Mouse (Mus musculus) liver, postnatal 0 days (tissue): ENCODE measurements around the gene Olfr1413. TPM values are rescaled to one million over a fixed set of nuclear protein-coding genes. Genes with fewer than 3 reads are reported as not detected.

Source experiments
- ATAC-seq: fragments of 200-750 bp; cut with Nextera tagmentation; 2 replicates; pipeline ENCODE4 v1.8.0; 2017; ENCODE audit warnings: mild to moderate bottlenecking, moderate library complexity
- DNase-seq: peaks from one replicate; pipeline ENCODE4 v3.0.0-alpha.2; 2016
- H3K27ac ChIP-seq: fragments of 300-500 bp; sonication (generic); 2 replicates; pipeline ENCODE4 v1.5.1; 2014; ENCODE audit warnings: antibody characterized with exemption, moderate library complexity, mild to moderate bottlenecking, low read depth
- H3K27me3 ChIP-seq: fragments of 300-500 bp; sonication (generic); 2 replicates; pipeline ENCODE4 v1.6.1; 2014; ENCODE audit warnings: low read length, control low read depth, mixed read lengths; ENCODE audit not compliant: insufficient read depth
- H3K36me3 ChIP-seq: fragments of 300-500 bp; sonication (generic); replicated peaks from 2 replicates; pipeline ENCODE4 v1.6.1; 2014; ENCODE audit warnings: mild to moderate bottlenecking, control low read depth, low read length, moderate library complexity, mixed read lengths; ENCODE audit not compliant: insufficient read depth
- H3K4me1 ChIP-seq: fragments of 300-500 bp; sonication (generic); 2 replicates; pipeline ENCODE4 v1.6.1; 2014; ENCODE audit warnings: antibody characterized with exemption, mild to moderate bottlenecking, control low read depth; ENCODE audit not compliant: insufficient read depth
- H3K4me2 ChIP-seq: fragments of 300-500 bp; sonication (generic); 2 replicates; pipeline ENCODE4 v1.6.1; 2014; ENCODE audit warnings: low read depth, mild to moderate bottlenecking, low read length, moderate library complexity, mixed read lengths
- H3K4me3 ChIP-seq: fragments of 300-500 bp; sonication (generic); 2 replicates; pipeline ENCODE4 v1.5.1; 2014; ENCODE audit warnings: low read depth, low read length
- H3K9ac ChIP-seq: fragments of 300-500 bp; sonication (generic); replicated peaks from 2 replicates; pipeline ENCODE4 v1.6.1; 2014; ENCODE audit warnings: mild to moderate bottlenecking, moderate library complexity
- H3K9me3 ChIP-seq: fragments of 300-500 bp; sonication (generic); 2 replicates; pipeline ENCODE4 v1.6.1; 2016; ENCODE audit warnings: mild to moderate bottlenecking, control low read depth, low read length, mixed read lengths
- CTCF ChIP-seq: sonication (generic); IDR thresholded peaks from 2 replicates; pipeline ENCODE4 v1.5.1; 2016; ENCODE audit warnings: antibody characterized with exemption, low read depth
- EP300 ChIP-seq: IDR thresholded peaks from 2 replicates; pipeline ENCODE4 v1.6.1; 2016; ENCODE audit warnings: antibody characterized with exemption, low read depth, mild to moderate bottlenecking
- WGBS: fragments of 180-500 bp; shearing (Covaris S2); extraction: QIAGEN DNeasy Blood & Tissue Kit; methylation state at CpG from one replicate; pipeline ENCODE4 v1.1.7; 2014; ENCODE audit not compliant: insufficient replicate concordance; 5-methylcytosine and 5-hydroxymethylcytosine counted together
- polyA plus RNA-seq: library from polyadenylated mRNA; unstranded; fragments of >200 nt; fragmentation: Nextera tagmentation; extraction: Ambion mirVana; gene quantifications from 2 replicates; pipeline ENCODE4 v1.2.1, GENCODE M21; 2015

Gene Olfr1413
- polyA plus RNA-seq, 1 experiment from 2014 or later, result not detected

GRCm38 (mm10) chr1:92594111-92594510 lies 23.0 kb downstream of the Olfr1413 start, which contains the start of gene Olfr1411:
Gene Olfr1411, plus strand, starts transcription at chr1:92594411.
- Histone ChIP-seq H3K9me3 (no peaks in the 10 kb centered on the region), H3K9ac (no peak within 1 kb of the TSS), H3K4me1 (no peaks in the 10 kb centered on the region), H3K36me3 (no peaks in the 10 kb centered on the region), H3K27me3 (no peaks in the 10 kb centered on the region), H3K4me3 (no peak within 1 kb of the TSS), H3K4me2 (no peak within 1 kb of the TSS), H3K27ac (no peak within 1 kb of the TSS)
- DNase-seq, result no peak
- TF ChIP-seq CTCF, result no peak
- TF ChIP-seq EP300, result no peak
- ATAC-seq, result no peak

DNA sequence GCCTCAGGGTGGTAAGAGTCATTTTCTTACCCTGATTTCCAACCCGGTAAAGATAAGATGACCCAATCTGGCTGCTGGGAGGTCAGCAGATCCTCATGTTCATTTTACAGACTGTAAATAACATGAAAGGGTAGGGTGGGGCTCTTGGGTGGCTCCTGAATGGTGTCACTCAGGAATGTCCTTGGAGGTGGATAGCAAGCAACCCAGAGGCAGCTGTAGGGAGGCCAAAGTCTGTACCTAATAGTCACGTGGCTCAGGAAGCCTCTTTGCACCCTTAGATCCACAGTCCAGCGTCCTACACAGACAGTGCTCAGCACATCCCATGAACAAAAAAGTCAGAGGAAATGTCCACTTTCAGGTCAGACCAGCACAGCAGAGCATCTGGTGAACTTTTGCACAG lies 24.9 kb downstream of the Olfr1413 start:
- 61% methylated on average over 3 of the region's 3 CpGs for WGBS
- Histone ChIP-seq H3K36me3 (no peaks in the 10 kb centered on the region), H3K4me1 (no peaks in the 10 kb centered on the region), H3K27ac (no peak overlapping the region), H3K27me3 (no peaks in the 10 kb centered on the region), H3K9ac (no peak overlapping the region), H3K4me3 (no peak overlapping the region), H3K9me3 (no peaks in the 10 kb centered on the region), H3K4me2 (no peak overlapping the region)
- ATAC-seq (no peak), DNase-seq (no peak)
- TF ChIP-seq CTCF, result no peak
- TF ChIP-seq EP300, result no peak

DNA sequence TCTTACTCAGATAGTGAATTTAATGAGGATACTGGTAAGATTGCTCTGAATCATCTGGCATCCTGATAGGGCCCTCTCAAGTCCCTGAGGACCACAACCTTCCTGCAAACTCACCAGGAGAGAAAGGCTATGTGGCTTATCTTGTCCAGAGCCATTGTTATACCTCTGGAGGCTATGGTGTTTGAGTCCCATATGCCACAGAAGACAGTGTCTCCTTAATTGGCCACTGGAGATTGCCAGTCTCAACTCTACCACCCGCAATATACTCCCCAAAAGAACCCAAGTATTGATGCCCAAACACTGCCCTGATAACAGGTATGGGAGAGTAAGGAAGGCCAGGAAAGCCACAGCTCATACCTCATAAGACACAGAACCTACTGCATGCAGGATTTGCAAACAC lies 34.4 kb downstream of the Olfr1413 start, which contains the start of gene Olfr1410:
TSS of gene Olfr1410 (plus strand) at position 301 of the 400 bp plus-strand sequence.
- Histone ChIP-seq H3K4me1 (no peaks in the 10 kb centered on the region), H3K4me3 (no peak within 1 kb of the TSS), H3K9ac (no peak within 1 kb of the TSS), H3K36me3 (no peaks in the 10 kb centered on the region), H3K27ac (no peak within 1 kb of the TSS), H3K9me3 (no peaks in the 10 kb centered on the region), H3K27me3 (no peaks in the 10 kb centered on the region), H3K4me2 (no peak within 1 kb of the TSS)
- DNase-seq, result no peak
- 71% methylated on average over 1 of the region's 1 CpGs for WGBS
- ATAC-seq, result no peak
- TF ChIP-seq EP300, result no peak
- no peak for TF ChIP-seq CTCF

DNA sequence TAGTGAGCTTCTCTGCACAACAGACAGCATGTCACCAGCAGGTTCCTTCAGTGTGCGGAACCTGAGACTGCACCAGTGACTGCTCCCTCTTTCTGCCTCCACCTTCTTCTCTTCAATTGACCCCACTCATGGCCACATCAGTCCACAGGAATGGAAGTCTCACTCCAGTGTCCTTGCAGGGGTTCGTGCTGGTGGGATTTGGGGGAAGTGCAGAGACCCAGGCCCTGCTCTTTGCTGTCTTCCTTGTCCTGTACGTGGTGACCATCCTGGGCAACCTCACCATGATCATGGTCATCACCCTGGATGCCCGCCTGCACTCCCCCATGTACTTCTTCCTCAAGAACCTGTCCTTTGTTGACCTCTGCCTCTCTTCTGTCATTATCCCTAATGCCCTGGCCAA lies 36.6 kb downstream of the Olfr1413 start:
- H3K27me3 ChIP-seq, result no peaks in the 10 kb centered on the region
- no peaks in the 10 kb centered on the region for H3K36me3 ChIP-seq
- H3K27ac ChIP-seq, result no peak overlapping the region
- 58% methylated on average over 4 of the region's 4 CpGs for WGBS
- ATAC-seq (no peak), DNase-seq (no peak)
- no peaks in the 10 kb centered on the region for H3K4me1 ChIP-seq
- no peak overlapping the region for H3K4me2 ChIP-seq
- no peak overlapping the region for H3K4me3 ChIP-seq
- H3K9ac ChIP-seq, result no peak overlapping the region
- no peak for TF ChIP-seq CTCF
- TF ChIP-seq EP300, result no peak
- no peaks in the 10 kb centered on the region for H3K9me3 ChIP-seq

- no peaks in the 10 kb centered on the region for H3K4me1 ChIP-seq
- no peak overlapping the region for H3K27ac ChIP-seq
- TF ChIP-seq EP300 (no peak), CTCF (peak; percentile 86)
- ATAC-seq (no peak), DNase-seq (peak; percentile 58)
- no peaks in the 10 kb centered on the region for H3K9me3 ChIP-seq
- no peaks in the 10 kb centered on the region for H3K36me3 ChIP-seq
- no peak overlapping the region for H3K9ac ChIP-seq
- H3K4me3 ChIP-seq, result no peak overlapping the region
- no peaks in the 10 kb centered on the region for H3K27me3 ChIP-seq
- H3K4me2 ChIP-seq, result no peak overlapping the region
- WGBS, result 4% methylated on average over 5 of the region's 5 CpGs
Measured at GRCm38 (mm10) chr1:92611008-92611407, 39.9 kb downstream of the Olfr1413 start.

GRCm38 (mm10) chr1:92613175-92613574 lies 42.1 kb downstream of the Olfr1413 start:
- WGBS, result 49% methylated on average over 4 of the region's 4 CpGs
- H3K36me3 ChIP-seq, result no peaks in the 10 kb centered on the region
- no peak for ATAC-seq
- DNase-seq, result no peak
- H3K27ac ChIP-seq, result no peak overlapping the region
- H3K4me1 ChIP-seq, result no peaks in the 10 kb centered on the region
- no peak for TF ChIP-seq EP300
- no peak overlapping the region for H3K4me2 ChIP-seq
- no peaks in the 10 kb centered on the region for H3K27me3 ChIP-seq
- H3K9me3 ChIP-seq, result no peaks in the 10 kb centered on the region
- H3K4me3 ChIP-seq, result no peak overlapping the region
- H3K9ac ChIP-seq, result no peak overlapping the region

GRCm38 (mm10) chr1:92614516-92614915 lies 43.4 kb downstream of the Olfr1413 start:
- DNase-seq, result no peak
- Histone ChIP-seq H3K4me1 (no peaks in the 10 kb centered on the region), H3K4me3 (no peak overlapping the region), H3K9me3 (no peaks in the 10 kb centered on the region), H3K36me3 (no peaks in the 10 kb centered on the region), H3K27ac (no peak overlapping the region), H3K9ac (no peak overlapping the region), H3K27me3 (no peaks in the 10 kb centered on the region), H3K4me2 (no peak overlapping the region)
- ATAC-seq, result no peak
- peak; percentile 54 for TF ChIP-seq CTCF
- TF ChIP-seq EP300, result no peak
- WGBS, result 2% methylated on average over 1 of the region's 1 CpGs
